Mouse (Mus musculus): Measurements from ENCODE around the gene Gm20388. TPM values are rescaled to one million over a fixed set of nuclear protein-coding genes. Genes with fewer than 3 reads are reported as not detected.
A peak's percentile ranks its signal among the peaks of the same experiment; 100 is the strongest.

The Gm20388 gene
- polyA plus RNA-seq, 1 experiment from 2014 or later = 5.5 TPM

- 58% methylated on average over 7 of the region's 7 CpGs for whole genome bisulfite sequencing
- peak overlapping the region; percentile 93 for H3K4me2 ChIP-seq
- H3K4me1 ChIP-seq = peaks cover 15% of the 10 kb centered on the region
- ATAC-seq (ENCODE audit: borderline replicate concordance, extremely low read depth, low FRiP score, low TSS enrichment) = no peak
- H3K9me3 ChIP-seq = no peaks in the 10 kb centered on the region
- H3K9ac ChIP-seq = no peak overlapping the region
- H3K27ac ChIP-seq = no peak overlapping the region
- H3K4me3 ChIP-seq = peak overlapping the region; percentile 50
- H3K27me3 ChIP-seq = peaks cover 41% of the 10 kb centered on the region
- H3K36me3 ChIP-seq = no peaks in the 10 kb centered on the region
These were observed 826.5 kb downstream of the Gm20388 start for GRCm38 (mm10) chr8:120737166-120737565.

GRCm38 (mm10) chr8:120738771-120739170 lies 828.1 kb downstream of the Gm20388 start:
- WGBS = 52% methylated on average over 4 of the region's 4 CpGs

GRCm38 (mm10) chr8:120739526-120739925 lies 828.9 kb downstream of the Gm20388 start:
- H3K4me2 ChIP-seq = peak overlapping the region; percentile 25

More at GRCm38 (mm10) chr8:120738771-120739170, 828.1 kb downstream of the Gm20388 start:
- peaks cover 30% of the 10 kb centered on the region for H3K4me1 ChIP-seq
- no peak overlapping the region for H3K27ac ChIP-seq
- no peak overlapping the region for H3K9ac ChIP-seq
- H3K4me3 ChIP-seq = no peak overlapping the region
- H3K27me3 ChIP-seq = peaks cover 36% of the 10 kb centered on the region
- H3K4me2 ChIP-seq = peak overlapping the region; percentile 25; the same call in 1 of the 2 replicates
- no peak for ATAC-seq (ENCODE audit: borderline replicate concordance, extremely low read depth, low FRiP score, low TSS enrichment)
- H3K36me3 ChIP-seq = no peaks in the 10 kb centered on the region
- no peaks in the 10 kb centered on the region for H3K9me3 ChIP-seq

GRCm38 (mm10) chr8:120740579-120740978 lies 829.9 kb downstream of the Gm20388 start:
- no peak overlapping the region for H3K27ac ChIP-seq
- 57% methylated on average over 2 of the region's 2 CpGs for WGBS
- no peak overlapping the region for H3K4me2 ChIP-seq
- no peak for ATAC-seq (ENCODE audit: borderline replicate concordance, extremely low read depth, low FRiP score, low TSS enrichment)
- H3K27me3 ChIP-seq = peaks cover 19% of the 10 kb centered on the region
- no peak overlapping the region for H3K9ac ChIP-seq
- H3K4me3 ChIP-seq = no peak overlapping the region
- H3K36me3 ChIP-seq = no peaks in the 10 kb centered on the region
- H3K9me3 ChIP-seq = no peaks in the 10 kb centered on the region
- peaks cover 43% of the 10 kb centered on the region for H3K4me1 ChIP-seq

More at GRCm38 (mm10) chr8:120739526-120739925, 828.9 kb downstream of the Gm20388 start:
- Histone ChIP-seq H3K9me3 (no peaks in the 10 kb centered on the region), H3K4me3 (no peak overlapping the region), H3K27ac (no peak overlapping the region), H3K4me1 (peaks cover 37% of the 10 kb centered on the region), H3K9ac (no peak overlapping the region), H3K27me3 (peaks cover 30% of the 10 kb centered on the region), H3K36me3 (no peaks in the 10 kb centered on the region)
- no peak for ATAC-seq (ENCODE audit: borderline replicate concordance, extremely low read depth, low FRiP score, low TSS enrichment)
- 58% methylated on average over 15 of the region's 15 CpGs for WGBS

- peaks cover 16% of the 10 kb centered on the region for H3K27me3 ChIP-seq
- no peak overlapping the region for H3K4me3 ChIP-seq
- H3K27ac ChIP-seq = no peak overlapping the region
- H3K4me1 ChIP-seq = peaks cover 39% of the 10 kb centered on the region
- WGBS = 80% methylated on average over 17 of the region's 17 CpGs
- H3K9ac ChIP-seq = no peak overlapping the region
- H3K9me3 ChIP-seq = no peaks in the 10 kb centered on the region
- no peak for ATAC-seq (ENCODE audit: borderline replicate concordance, extremely low read depth, low FRiP score, low TSS enrichment)
- H3K36me3 ChIP-seq = no peaks in the 10 kb centered on the region
- H3K4me2 ChIP-seq = no peak overlapping the region
These were observed 830.4 kb downstream of the Gm20388 start for GRCm38 (mm10) chr8:120741001-120741400.

- Histone ChIP-seq H3K27ac (peak overlapping the region; percentile 83; the same call in 1 of the 2 replicates), H3K4me3 (no peak overlapping the region), H3K9me3 (no peaks in the 10 kb centered on the region), H3K4me1 (peaks cover 39% of the 10 kb centered on the region), H3K4me2 (no peak overlapping the region), H3K9ac (no peak overlapping the region), H3K27me3 (peaks cover 14% of the 10 kb centered on the region), H3K36me3 (no peaks in the 10 kb centered on the region)
- no peak for ATAC-seq (ENCODE audit: borderline replicate concordance, extremely low read depth, low FRiP score, low TSS enrichment)
- 88% methylated on average over 15 of the region's 15 CpGs for WGBS
These were observed 831.3 kb downstream of the Gm20388 start for GRCm38 (mm10) chr8:120741815-120742530.

- Histone ChIP-seq H3K4me1 (peaks cover 39% of the 10 kb centered on the region), H3K36me3 (no peaks in the 10 kb centered on the region), H3K9me3 (no peaks in the 10 kb centered on the region), H3K4me2 (no peak overlapping the region), H3K27me3 (peaks cover 2% of the 10 kb centered on the region; the same call in 1 of the 2 replicates), H3K27ac (peak overlapping the region; percentile 83), H3K4me3 (no peak overlapping the region), H3K9ac (no peak overlapping the region)
- 27% methylated on average over 12 of the region's 12 CpGs for WGBS
- peak; percentile 78 for ATAC-seq (ENCODE audit: borderline replicate concordance, extremely low read depth, low FRiP score, low TSS enrichment)
These were observed 832.7 kb downstream of the Gm20388 start for GRCm38 (mm10) chr8:120743149-120743897.

GRCm38 (mm10) chr8:120743898-120744290 lies 833.3 kb downstream of the Gm20388 start:
- Histone ChIP-seq H3K9me3 (no peaks in the 10 kb centered on the region), H3K36me3 (no peaks in the 10 kb centered on the region), H3K27me3 (no peaks in the 10 kb centered on the region), H3K4me3 (no peak overlapping the region), H3K4me1 (peaks cover 39% of the 10 kb centered on the region), H3K9ac (no peak overlapping the region), H3K27ac (peak overlapping the region; percentile 83), H3K4me2 (no peak overlapping the region)
- WGBS = 17% methylated on average over 4 of the region's 4 CpGs
- ATAC-seq (ENCODE audit: borderline replicate concordance, extremely low read depth, low FRiP score, low TSS enrichment) = peak; percentile 71

- no peak for ATAC-seq (ENCODE audit: borderline replicate concordance, extremely low read depth, low FRiP score, low TSS enrichment)
- peak overlapping the region; percentile 83 for H3K27ac ChIP-seq
- H3K9ac ChIP-seq = no peak overlapping the region
- no peak overlapping the region for H3K4me3 ChIP-seq
- no peaks in the 10 kb centered on the region for H3K36me3 ChIP-seq
- peaks cover 35% of the 10 kb centered on the region for H3K4me1 ChIP-seq
- no peaks in the 10 kb centered on the region for H3K27me3 ChIP-seq
- no peak overlapping the region for H3K4me2 ChIP-seq
- H3K9me3 ChIP-seq = no peaks in the 10 kb centered on the region
- 83% methylated on average over 5 of the region's 5 CpGs for WGBS
These were observed 833.8 kb downstream of the Gm20388 start for GRCm38 (mm10) chr8:120744448-120744847.

- H3K4me1 ChIP-seq = peaks cover 35% of the 10 kb centered on the region
- 62% methylated on average over 7 of the region's 7 CpGs for WGBS
- ATAC-seq (ENCODE audit: borderline replicate concordance, extremely low read depth, low FRiP score, low TSS enrichment) = no peak
- H3K4me3 ChIP-seq = no peak overlapping the region
- no peaks in the 10 kb centered on the region for H3K9me3 ChIP-seq
- no peak overlapping the region for H3K9ac ChIP-seq
- no peaks in the 10 kb centered on the region for H3K27me3 ChIP-seq
- no peak overlapping the region for H3K4me2 ChIP-seq
- H3K36me3 ChIP-seq = no peaks in the 10 kb centered on the region
- no peak overlapping the region for H3K27ac ChIP-seq
These were observed 834.6 kb downstream of the Gm20388 start for GRCm38 (mm10) chr8:120745226-120745625.

- no peak overlapping the region for H3K27ac ChIP-seq
- no peak overlapping the region for H3K9ac ChIP-seq
- H3K4me2 ChIP-seq = no peak overlapping the region
- no peaks in the 10 kb centered on the region for H3K9me3 ChIP-seq
- 77% methylated on average over 18 of the region's 18 CpGs for WGBS
- peaks cover 35% of the 10 kb centered on the region for H3K4me1 ChIP-seq
- H3K27me3 ChIP-seq = no peaks in the 10 kb centered on the region
- no peak overlapping the region for H3K4me3 ChIP-seq
- no peak for ATAC-seq (ENCODE audit: borderline replicate concordance, extremely low read depth, low FRiP score, low TSS enrichment)
- no peaks in the 10 kb centered on the region for H3K36me3 ChIP-seq
These were observed 835.5 kb downstream of the Gm20388 start for GRCm38 (mm10) chr8:120746007-120746701.

All from lung, embryonic 15.5 days (tissue).